Mouse (Mus musculus): Measurements from ENCODE around the gene Rnf227. TPM values are rescaled to one million over a fixed set of nuclear protein-coding genes. Genes with fewer than 3 reads are reported as not detected.

The Rnf227 gene
- polyA plus RNA-seq, 1 experiment from 2014 or later = 26.4 TPM

Other genes starting within 250 kb of the Rnf227 start
- gene Per1, start 245.2 kb upstream of the Rnf227 start, polyA plus RNA-seq (2015; fragmentation: Nextera tagmentation; extraction: Ambion mirVana) = 11.1 and 11.5 TPM in 2 replicates
- gene Hes7, start 220.1 kb upstream of the Rnf227 start, polyA plus RNA-seq (2015; fragmentation: Nextera tagmentation; extraction: Ambion mirVana) = 0.44 and 0.47 TPM in 2 replicates
- 0.13 and 0.17 TPM in 2 replicates for gene 9130213A22Rik, start 217.9 kb upstream of the Rnf227 start, polyA plus RNA-seq (2015; fragmentation: Nextera tagmentation; extraction: Ambion mirVana)
- gene Aloxe3, start 214.6 kb upstream of the Rnf227 start, polyA plus RNA-seq (2015; fragmentation: Nextera tagmentation; extraction: Ambion mirVana) = 1.1 TPM in 2 replicates
- 0.21 TPM in 1 of 2 replicates, not detected in the other for gene Alox12b, start 183.5 kb upstream of the Rnf227 start, polyA plus RNA-seq (2015; fragmentation: Nextera tagmentation; extraction: Ambion mirVana)
- 0.23 and 0.52 TPM in 2 replicates for gene Alox8, start 142.6 kb upstream of the Rnf227 start, polyA plus RNA-seq (2015; fragmentation: Nextera tagmentation; extraction: Ambion mirVana)
- gene Gucy2e, start 103.4 kb upstream of the Rnf227 start, polyA plus RNA-seq (2015; fragmentation: Nextera tagmentation; extraction: Ambion mirVana) = 0.45 and 0.62 TPM in 2 replicates
- gene Cntrob, start 16.7 kb upstream of the Rnf227 start, polyA plus RNA-seq (2015; fragmentation: Nextera tagmentation; extraction: Ambion mirVana) = 30.4 and 33.8 TPM in 2 replicates
- gene Trappc1, start 16.5 kb upstream of the Rnf227 start, polyA plus RNA-seq (2015; fragmentation: Nextera tagmentation; extraction: Ambion mirVana) = 177 and 187 TPM in 2 replicates
- gene Kcnab3, start 14.2 kb upstream of the Rnf227 start, polyA plus RNA-seq (2015; fragmentation: Nextera tagmentation; extraction: Ambion mirVana) = 1.8 and 2.5 TPM in 2 replicates
- 135 and 142 TPM in 2 replicates for gene Chd3, start 28.9 kb downstream of the Rnf227 start, polyA plus RNA-seq (2015; fragmentation: Nextera tagmentation; extraction: Ambion mirVana)
- 145 and 150 TPM in 2 replicates for gene Naa38, start 55.0 kb downstream of the Rnf227 start, polyA plus RNA-seq (2015; fragmentation: Nextera tagmentation; extraction: Ambion mirVana)
- gene Cyb5d1, start 55.2 kb downstream of the Rnf227 start, polyA plus RNA-seq (2015; fragmentation: Nextera tagmentation; extraction: Ambion mirVana) = 43.4 and 46.5 TPM in 2 replicates
- gene Tmem88, start 57.8 kb downstream of the Rnf227 start, polyA plus RNA-seq (2015; fragmentation: Nextera tagmentation; extraction: Ambion mirVana) = 13.2 and 16.4 TPM in 2 replicates
- gene Kdm6b, start 73.2 kb downstream of the Rnf227 start, polyA plus RNA-seq (2015; fragmentation: Nextera tagmentation; extraction: Ambion mirVana) = 41.3 and 43.1 TPM in 2 replicates
- gene Dnah2, start 208.6 kb downstream of the Rnf227 start, polyA plus RNA-seq (2015; fragmentation: Nextera tagmentation; extraction: Ambion mirVana) = 4.2 and 4.4 TPM in 2 replicates
- 43.4 and 46.3 TPM in 2 replicates for gene Efnb3, start 219.7 kb downstream of the Rnf227 start, polyA plus RNA-seq (2015; fragmentation: Nextera tagmentation; extraction: Ambion mirVana)
- gene Wrap53, start 239.8 kb downstream of the Rnf227 start, polyA plus RNA-seq (2015; fragmentation: Nextera tagmentation; extraction: Ambion mirVana) = 26.9 TPM in 2 replicates
- 160 and 186 TPM in 2 replicates for gene Trp53, start 239.9 kb downstream of the Rnf227 start, polyA plus RNA-seq (2015; fragmentation: Nextera tagmentation; extraction: Ambion mirVana)